Mouse (Mus musculus): ENCODE measurements at regions not wholly inside any gene's neighbourhood (a gene's known extent, or its start where the extent isn't known, plus 50 kb on each side); places are given as distances from the start of the nearest gene placed in this dataset.

DNA sequence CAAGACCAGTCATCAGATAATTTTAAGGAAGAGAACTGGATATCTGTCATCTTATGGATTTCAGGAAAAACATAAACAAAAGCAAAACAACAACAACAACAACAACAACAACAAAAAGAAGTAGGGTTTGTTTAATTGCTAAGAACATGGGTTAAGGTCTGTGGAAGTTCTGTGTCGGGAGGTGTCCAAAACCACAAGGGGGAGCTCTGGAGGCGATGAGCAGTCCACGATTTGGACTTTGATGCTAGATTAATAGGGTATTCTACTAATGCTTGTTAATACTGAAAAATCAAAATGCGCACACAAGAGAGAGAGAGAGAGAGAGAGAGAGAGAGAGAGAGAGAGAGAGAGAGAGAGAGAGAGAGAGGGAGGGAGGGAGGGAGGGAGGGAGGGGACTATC lies 692.0 kb upstream of the Car10 start:
- peak; percentile 15 for DNase-seq (ENCODE audit: low spot score)

DNA sequence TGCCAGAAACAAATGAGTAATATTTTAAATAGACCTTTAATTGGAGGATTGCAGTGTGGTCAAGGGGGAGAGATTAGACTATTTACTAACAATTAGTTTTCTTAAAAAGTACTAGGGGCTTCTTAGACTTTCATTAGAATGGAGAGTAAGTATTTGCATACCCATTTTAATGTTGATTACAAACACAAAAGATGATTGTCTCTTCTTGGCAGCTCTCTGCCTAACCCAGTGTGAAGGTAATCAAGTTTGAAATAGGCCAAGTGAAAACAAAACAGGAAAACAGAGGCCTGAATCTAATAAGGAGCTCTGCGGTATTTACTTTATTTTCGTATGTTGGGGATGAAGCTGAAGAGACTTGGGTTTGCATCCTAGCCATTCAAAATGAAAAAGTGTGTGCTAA lies 646.5 kb upstream of the Car10 start:
- no peak for DNase-seq (ENCODE audit: low spot score)

DNA sequence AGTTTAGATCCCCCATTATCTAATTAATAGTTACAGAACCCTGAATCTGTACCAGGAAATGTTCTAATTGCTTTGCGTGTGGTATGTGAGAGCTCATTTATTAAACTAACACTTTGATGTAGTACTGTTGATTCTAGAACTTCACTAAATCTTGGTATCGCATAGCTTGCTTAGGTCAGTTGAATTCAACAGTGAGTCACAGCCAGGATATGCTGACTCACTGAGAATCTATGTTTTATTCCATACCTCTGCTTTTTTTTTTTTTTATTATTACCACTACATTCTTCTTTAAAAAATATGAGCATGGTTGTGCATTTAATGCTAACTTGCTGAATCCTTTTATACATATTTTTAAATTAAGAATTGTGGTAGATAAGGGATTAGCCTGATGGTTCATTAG lies 602.5 kb upstream of the Car10 start:
- DNase-seq (ENCODE audit: low spot score): no peak

Data from layer of hippocampus, adult 9-10 months (tissue).